Mouse (Mus musculus) mouse embryonic stem cell (cell line): ENCODE measurements around the gene Cox7a2.

ENCODE experiments used
- in situ Hi-C, 2 experiments: fragments of 300-500 bp; cut with MboI; formaldehyde crosslinking; loops; 1 replicate in 1 of 2; 3 replicates in 1 of 2; pipeline ENCODE4 v1.14.3; 2019 to 2020; ENCODE audit warnings: low sequenced_read_pairs in 2 of 2, low pct_unique_long_range_greater_than_20kb in 1 of 2, mixed read lengths in 1 of 2; ENCODE audit not compliant: unreplicated experiment in 1 of 2

The Cox7a2 gene

DNA sequence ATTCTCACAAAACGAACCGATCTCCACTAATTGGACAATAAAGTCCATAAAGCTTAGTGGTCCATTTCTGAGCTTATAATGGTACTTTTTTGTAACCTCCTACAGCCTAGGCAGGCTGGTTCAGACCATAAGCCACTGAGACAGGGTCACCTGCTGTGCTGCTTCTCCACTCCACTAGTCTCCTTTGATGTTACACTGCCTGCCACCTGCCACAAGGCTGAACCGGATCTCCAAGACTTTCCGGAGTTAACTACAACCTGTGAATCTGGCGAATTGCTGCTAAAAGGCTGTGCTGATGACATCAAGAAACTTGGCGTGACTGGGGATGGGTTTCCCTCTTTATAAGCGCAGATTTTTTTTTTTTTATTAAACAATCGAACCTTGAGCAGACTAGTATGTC, 7.8 kb downstream of the Cox7a2 start:
- in situ Hi-C loops: no loop called here

DNA sequence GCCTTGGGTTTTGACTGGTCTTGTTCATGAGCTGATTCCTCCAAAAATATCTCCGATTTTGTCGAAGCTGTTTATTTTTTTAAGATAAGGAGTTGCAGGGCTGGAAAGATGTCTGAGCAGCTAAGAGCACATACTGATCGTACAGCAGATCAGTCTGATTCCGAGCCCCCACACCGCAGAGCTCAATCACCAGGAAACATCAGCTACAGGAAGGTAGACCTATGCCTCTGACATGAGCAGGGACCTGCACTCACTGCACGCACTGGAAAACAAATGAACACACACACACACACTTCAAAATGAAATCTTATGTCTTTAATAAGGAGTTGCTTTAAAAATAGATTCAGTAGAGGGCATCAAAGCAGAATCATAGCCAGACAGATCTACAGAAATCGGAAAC, 9.0 kb downstream of the Cox7a2 start:
- in situ Hi-C loops: no loop called here

DNA sequence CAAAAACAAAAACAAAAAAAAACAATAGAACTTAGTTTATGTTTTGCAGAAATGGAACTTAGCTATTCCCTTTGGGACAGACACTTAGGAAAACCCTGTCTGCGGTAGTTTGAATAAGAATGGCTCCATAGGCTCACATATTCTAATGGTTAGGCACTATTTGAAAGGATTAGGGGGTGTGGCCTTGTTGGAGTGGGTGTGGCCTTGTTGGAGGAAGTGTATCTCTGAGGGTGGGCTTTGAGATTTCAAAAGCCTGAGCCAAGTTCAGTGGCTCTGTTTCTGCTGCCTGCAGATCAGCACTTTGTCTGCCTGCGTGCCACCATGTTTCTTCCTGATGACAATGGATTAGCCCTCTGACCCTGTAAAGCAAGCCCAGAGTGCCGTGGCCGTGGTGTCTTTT, 14.6 kb downstream of the Cox7a2 start:
- in situ Hi-C loops: no loop called here

DNA sequence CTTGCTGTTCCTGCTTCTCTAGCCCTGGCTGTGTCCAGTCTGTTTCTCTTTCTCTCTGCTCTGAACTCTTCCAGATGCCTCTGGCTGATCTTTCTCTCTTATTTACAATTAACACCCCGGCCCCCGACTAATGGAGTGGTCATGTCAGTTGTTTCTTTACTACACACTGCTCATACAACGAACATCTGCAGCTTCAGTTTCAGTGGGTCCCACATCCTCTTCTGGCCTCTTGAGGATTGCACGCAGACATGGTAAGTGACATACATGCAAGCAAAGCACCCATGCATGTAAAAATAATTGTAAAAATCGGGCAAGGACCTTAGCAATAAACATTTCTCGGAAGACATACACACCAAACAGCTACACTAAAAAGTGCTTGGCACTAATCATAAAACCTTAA, 24.1 kb downstream of the Cox7a2 start:
- in situ Hi-C loops: no loop called here

DNA sequence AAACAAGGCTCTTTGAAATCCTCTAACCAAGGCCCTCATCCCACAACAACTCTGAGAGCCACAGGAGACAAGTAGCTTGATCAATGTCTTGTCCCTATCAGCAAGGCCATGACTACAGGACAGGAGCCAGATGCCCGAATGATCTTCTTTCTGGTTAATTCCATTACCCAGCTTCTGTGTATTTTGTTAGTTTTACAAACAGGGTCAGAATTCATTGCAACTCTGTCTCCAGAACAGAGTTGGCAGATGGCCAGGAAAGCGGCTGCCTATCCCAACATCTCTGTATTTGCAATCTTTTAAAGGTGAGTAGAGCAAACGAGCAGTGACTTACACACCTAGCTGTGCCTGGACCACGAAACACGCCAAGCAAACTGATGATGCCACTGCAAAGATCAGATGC, 29.4 kb downstream of the Cox7a2 start:
- in situ Hi-C loops: no loop called here

DNA sequence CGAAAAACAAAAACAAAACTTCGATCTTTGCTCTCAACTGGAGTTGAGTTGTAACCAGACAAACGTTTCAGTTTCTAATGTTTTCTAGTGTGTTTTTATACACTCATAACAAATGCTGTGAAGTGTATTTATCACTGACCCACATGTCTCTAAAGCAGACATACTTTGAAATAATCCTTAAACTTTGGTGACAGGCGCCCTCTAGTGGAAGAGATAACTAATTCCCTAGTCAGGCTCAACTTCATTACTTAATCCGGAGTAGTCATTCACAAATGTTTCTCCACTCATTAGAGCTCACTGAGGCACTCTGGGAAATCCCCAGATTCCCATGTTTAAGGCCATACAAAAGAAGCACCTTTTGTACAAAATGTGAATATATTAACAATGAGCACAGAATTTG, 36.6 kb downstream of the Cox7a2 start:
- in situ Hi-C loops: loop anchor here in 1 of 2 experiments (5.0 kb wide), 1 partner anchor 941 kb away; no protein-coding TSS in a partner anchor

DNA sequence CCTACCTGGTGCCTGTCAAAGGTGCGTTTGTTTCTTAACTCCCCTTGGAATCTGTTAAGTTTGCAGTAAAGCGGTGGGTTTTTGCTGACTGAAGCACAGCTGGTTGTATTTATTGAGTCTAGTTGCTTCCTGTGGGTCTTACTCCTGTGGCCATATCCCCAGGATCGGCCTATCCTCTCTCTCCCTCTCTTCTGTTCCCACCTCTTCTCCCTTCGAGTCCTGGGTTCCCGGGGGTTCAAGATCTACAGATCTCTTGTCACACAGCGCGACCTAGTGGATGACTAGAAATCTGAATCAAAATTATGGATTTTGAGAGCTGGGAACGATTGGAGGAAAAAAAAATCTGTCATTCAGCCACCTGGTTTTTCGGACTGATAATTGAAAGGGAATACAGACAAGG, 38.6 kb downstream of the Cox7a2 start:
- in situ Hi-C loops: loop anchor here in 1 of 2 experiments (5.0 kb wide), 1 partner anchor 939 kb away; no protein-coding TSS in a partner anchor

DNA sequence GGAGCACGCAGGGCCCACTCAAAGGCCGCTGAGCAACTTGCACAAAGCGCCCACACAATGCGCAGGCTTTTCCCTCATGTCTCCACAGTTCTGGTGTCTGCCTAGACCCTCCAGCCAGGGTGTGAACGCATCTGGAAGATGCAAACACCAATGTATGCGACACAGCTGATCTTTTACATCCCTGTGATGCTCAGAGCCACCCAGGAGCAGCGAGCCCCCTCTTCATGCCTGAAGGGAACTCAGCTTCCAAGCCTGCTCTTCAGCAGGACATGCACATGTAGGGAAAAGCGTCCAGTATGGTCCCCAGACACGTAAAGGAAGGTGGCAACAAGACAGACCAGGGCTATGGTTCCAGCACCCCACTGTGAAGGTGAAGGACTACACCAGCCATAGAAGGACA, 39.5 kb downstream of the Cox7a2 start:
- in situ Hi-C loops: loop anchor here in 1 of 2 experiments (5.0 kb wide), 1 partner anchor 938 kb away; no protein-coding TSS in a partner anchor

DNA sequence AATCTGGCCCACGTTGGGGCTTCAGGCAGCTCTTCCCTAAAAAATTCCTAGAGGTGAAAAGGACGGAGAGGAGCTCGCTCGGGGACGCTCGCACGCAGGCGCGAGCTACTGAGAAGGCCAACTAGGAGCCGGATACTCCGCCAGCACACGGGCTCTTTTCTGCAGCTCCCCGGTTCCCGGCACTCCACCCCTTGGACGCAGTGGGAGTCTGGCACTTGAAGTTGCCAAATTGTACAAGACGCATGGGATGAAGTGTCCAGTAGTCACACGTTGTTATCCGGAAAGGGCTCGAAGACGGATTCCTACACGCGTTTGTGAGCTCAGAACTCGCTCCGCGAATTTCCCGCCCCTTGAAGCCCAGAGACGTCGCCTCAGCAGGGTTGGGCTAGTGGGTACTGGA, 40.2 kb downstream of the Cox7a2 start:
- in situ Hi-C loops: loop anchor here (10.0 kb wide), 2 partner anchors 675 to 945 kb away; no protein-coding TSS in a partner anchor

DNA sequence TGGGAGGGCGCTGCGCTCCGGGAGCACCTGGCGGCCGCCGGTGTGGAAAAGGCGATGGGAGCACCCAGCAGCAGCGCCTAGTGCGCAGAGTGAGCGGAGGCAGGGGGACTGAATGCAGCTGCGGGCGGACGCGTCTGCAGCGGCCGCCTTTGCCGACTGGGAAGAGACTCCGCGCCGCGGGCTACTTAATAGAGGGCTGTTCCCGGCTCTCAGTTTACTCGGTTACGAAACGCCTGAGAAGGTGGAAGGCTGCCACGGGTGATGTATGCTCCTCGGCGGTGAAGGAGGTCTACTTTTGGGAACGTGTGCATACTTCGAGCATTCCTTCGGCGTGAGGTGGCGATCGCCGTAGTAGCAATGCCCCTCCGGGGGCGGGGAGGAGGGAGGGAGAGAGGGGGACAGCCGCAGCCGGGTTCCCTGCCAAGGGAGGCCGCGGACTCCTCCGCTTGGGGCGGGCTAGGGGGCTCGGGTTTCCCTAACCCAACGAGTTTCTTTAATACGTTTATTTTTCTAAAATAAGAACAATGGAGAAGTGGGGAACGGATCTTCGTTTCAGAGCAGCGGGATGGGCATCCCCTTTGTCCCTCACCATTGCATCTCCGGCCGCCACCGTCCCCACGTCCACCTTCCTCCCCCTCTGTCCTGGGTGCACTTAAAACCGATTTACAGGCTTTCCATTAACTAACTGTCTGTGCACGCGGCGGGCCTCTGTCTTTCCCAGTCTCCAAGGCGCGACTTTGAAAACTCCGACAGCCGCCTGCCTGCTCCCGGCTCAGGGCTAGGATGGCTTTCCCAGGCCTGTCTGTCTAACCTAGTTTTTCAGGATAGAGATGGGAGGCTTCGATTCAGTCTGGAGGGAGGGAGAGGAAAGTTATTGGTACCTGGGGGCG, 41.0 kb downstream of the Cox7a2 start, which contains the start of gene Col12a1:
TSS of gene Col12a1 (minus strand) at position 351 of the 890 bp plus-strand sequence.
- in situ Hi-C loops: loop anchor here (10.0 kb wide), 2 partner anchors 674 to 944 kb away; no protein-coding TSS in a partner anchor

DNA sequence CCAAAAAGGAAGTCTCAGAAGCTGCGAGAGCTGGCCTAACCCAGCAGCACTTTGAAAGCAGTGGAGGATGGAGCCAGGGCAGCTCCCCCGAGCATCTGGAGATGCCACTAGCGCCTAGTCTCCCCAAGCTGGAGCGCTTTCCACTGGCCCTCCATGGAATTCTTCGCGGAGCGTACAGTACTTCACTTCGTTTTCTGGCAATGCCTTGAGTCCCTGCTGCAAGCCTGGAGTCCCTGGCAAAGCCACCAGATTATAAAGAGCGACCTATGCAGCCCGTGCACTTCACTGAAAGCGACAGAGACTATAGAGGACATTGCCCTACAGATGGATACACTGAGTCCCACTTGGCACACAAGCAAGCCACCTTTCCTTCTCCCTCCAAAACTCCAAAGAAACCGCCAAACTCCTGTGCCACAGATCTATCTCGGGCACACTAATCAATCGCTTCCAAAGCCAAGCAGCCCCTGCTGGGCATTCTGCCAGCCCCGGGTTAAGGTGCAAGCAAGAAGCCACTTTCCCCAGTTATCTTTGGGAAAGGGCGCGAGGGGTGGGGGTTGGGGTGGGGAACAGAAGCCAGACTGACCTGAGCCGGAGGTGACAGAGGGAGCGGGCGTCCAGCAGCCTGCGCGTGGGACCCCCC, 41.7 kb downstream of the Cox7a2 start:
- in situ Hi-C loops: loop anchor here (10.0 kb wide), 2 partner anchors 673 to 943 kb away; no protein-coding TSS in a partner anchor

DNA sequence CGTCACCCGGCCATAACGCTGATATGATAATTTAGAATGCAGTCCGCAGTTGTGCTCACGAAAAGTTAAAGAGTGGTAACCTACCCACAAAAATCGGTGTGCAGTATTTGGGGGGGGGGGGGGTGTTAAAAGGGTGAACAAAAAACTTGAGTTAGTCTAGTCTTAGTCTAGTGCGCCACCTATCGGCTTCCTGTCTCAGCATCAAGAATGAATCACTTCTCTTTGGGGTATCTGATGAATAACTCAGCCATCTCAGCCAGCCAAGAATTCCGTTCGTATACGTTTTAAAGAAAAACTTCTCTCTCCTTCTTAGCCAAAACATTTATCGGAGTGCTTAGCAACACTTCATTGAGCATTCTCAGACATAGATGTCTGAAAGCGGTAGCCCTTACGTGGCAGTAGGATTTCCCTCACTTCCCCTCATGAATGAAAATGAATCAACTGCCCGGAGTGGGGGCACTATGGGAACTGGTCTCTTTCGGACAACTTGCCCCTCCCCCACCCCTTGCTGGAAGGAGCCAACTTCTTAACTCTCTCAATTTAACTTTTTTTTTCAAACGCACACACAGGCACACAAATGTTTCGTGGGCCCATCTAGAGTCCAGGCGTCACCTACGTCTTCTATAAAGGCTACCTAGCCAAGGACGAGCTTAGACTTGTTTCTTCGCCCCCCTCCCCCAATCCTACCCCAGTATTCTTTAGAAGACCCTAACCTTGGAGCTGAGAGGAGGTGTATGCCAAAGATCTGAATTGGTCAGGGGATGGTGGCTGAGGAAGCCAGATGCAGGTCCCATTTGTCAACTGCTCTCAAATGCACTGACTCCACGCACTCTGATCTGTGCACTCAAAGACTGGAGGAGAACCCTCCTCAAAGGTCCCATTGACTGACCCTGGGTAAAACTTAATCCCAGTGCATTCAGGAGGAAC, 42.5 kb downstream of the Cox7a2 start:
- in situ Hi-C loops: loop anchor here (10.0 kb wide), 2 partner anchors 672 to 942 kb away; no protein-coding TSS in a partner anchor

DNA sequence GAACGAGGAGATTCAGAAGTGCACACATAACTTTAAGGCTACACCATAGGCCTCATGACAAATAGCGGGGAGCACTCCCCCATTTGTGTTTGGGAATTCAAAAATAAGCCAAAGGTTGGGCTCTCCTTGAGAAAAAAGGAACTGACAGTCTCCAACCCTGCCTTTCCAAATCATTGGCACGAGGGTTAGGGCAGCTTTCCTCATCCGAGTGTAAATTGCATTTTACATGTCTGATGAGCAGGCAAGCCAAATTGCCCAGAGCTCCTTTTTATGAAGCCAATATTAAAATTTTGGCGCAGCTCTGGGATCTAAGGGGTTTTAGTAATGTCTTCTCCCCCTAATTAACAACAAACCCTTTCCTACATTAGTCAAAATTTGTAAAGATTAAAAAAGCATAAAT, 43.2 kb downstream of the Cox7a2 start:
- in situ Hi-C loops: loop anchor here (10.0 kb wide), 2 partner anchors 672 to 942 kb away; no protein-coding TSS in a partner anchor

DNA sequence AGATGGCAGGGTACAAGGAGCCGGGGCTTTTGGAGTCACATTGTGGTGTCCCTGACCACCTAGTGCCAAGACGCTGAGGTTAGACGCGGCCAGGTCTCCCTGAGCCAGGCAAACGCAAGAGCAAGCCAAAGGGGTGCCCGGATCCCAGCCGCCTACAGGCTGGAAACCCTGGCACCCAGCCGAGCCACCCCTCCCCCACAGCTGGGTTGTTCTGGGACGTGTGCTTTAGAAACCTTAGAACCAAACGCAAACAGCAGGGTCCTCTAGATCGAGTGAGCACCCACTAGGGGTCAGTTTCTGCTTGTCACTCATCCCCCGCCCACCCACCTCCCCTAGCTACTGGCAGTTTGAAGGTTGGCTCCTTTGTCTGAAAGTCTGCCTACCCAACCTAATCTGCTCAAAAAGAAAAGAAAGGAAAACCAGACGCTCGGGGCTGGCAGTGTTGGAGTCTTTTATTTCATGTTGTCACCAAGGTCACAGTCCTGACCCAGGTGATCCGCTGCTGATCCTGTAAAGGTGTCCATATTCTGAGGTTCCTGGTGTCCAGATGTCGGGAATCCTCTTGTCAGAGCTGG, 45.1 kb downstream of the Cox7a2 start:
- in situ Hi-C loops: loop anchor here (10.0 kb wide), 2 partner anchors 670 to 940 kb away; no protein-coding TSS in a partner anchor
